Mouse (Mus musculus): ENCODE results near the gene Emilin1.

Gene Emilin1

DNA sequence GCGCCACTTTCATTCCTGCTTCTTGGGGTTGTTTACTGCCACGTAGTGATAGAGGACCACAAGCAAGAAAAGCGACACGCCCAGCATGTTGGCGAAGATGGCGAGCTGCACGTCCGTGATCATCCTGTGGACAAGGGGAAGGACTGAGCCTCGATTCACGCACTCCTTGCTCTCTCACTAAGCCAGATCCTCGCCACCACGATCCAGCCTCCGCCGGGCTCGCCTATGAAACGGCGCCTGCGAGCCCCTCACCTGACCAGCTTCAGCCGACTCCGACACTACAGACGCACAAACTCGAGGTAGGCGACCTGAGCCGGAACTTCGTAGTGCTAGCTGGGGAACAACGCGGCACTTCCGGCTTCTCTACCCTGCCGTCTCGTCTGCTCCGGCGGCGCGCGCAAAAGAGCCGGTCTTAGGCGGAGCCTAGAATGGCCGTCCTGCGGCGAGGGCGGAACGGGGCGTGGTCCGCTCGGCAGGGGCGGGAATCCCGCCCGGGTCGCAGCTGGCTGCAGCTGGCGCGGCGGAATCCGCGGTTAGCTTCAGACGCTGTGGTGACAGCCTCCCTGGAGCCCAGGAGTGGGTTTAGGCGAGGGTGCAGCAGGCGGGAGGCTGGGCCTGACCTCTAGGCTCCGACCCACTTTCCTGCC is 5.7 kb upstream of the Emilin1 start, which contains the start of gene Ost4:
Ost4 (minus strand) TSS at position 376 of the 647 bp plus-strand sequence.
- peak; percentile 98 to 99 for DNase-seq (ENCODE audit: inconsistent age in 2 of 2, low spot score in 1 of 2)

DNA sequence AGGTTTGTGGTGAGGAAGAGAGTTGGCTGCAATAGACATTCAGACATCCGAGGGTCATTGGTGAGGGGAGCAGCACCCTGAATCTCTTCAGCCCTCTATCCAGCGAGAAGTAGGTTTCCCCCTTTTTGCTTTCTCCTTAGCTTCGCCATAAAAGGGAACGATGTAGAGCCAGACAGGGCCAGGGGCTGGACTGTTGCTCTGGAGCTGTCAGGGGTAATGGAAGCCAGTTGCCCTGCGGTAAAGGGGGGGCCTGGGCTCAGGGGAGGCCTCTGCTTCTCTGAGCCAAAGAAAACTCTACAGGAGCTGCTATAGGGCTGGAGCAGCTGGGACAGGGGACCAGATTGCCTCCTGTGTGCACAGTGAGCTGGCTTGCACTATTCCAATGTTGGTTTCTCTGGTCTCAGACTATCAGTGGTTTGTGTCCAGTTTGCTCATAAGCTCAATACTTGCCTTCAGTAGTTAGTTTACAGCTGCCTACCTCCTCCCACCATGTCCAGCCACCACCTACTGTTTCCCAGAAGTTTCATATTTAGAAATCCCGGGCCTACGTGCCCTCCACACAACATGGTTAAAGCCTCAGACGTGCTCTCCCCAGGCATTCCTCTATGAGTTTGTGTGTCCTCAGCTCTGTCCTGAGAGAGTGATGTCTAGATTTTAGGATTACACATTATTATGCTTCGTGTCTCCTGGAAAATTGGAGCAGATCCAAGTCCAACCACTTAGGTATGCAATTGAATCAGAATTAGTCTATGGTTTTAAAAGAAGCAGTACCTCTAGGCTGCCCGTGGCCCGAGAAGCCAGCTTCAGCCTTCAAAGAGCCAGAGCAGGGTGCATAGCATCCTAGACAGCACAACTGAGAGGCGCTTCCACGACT is 4.5 kb upstream of the Emilin1 start:
- peak; percentile 36 to 60 for DNase-seq (ENCODE audit: inconsistent age in 2 of 2, low spot score in 1 of 2)

DNA sequence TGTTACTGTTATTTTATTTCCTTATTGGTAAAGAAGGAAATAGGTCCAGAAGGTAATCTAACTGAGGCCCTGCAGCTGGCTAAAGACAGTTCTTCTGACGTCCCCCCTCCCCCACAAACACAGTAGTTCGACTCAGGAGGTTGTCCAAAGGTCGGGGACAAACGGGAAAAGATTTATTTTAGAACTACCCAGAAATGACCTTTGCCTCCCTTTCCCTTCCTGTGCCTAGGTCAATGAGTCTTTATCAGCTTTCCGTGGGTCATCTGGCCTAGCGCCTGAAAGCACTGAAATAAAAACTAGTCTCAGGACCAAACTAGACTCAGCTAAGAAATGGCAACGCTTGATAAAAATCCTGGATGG is 3.9 kb upstream of the Emilin1 start:
- DNase-seq (ENCODE audit: inconsistent age in 2 of 2, low spot score in 1 of 2) = peak; percentile 40 to 78

DNA sequence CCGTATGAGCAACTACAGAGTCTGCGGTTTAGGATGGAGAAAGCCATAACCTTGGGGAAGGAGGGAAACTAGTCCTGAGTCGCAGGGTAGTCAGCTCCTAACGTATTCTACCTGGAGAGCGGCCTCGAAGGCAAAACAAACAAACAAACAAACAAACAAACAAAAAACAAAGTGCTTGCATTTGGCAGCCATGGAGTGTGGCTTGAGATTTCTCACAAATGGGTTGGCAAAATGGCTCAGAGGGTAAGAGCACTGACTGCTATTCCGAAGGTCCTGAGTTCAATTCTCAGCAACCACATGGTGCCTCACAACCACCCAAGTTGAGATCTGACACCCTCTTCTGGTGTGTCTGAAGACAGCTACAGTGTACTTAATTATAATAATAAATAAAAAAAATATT is 3.3 kb upstream of the Emilin1 start:
- no peak for DNase-seq (ENCODE audit: inconsistent age in 2 of 2, low spot score in 1 of 2)

DNA sequence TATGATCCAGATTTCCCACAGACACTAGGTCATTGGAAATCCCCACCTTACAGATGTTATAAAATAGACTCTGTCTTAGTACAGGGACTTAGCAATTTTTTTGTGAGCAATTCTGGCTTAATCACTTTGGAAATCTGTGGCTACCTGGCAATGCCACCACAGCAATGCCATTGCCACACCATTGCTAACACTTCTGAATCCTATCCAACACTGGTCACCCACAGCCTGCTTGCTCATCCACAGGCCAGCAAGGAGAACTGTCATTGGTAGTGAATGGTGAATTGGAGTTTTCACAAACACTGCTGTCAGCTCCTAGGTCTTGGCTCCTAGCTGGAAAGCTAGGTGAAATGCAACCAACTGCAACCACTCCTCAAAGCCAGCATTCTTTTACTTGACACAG is 2.7 kb upstream of the Emilin1 start:
- no peak for DNase-seq (ENCODE audit: inconsistent age in 2 of 2, low spot score in 1 of 2)

DNA sequence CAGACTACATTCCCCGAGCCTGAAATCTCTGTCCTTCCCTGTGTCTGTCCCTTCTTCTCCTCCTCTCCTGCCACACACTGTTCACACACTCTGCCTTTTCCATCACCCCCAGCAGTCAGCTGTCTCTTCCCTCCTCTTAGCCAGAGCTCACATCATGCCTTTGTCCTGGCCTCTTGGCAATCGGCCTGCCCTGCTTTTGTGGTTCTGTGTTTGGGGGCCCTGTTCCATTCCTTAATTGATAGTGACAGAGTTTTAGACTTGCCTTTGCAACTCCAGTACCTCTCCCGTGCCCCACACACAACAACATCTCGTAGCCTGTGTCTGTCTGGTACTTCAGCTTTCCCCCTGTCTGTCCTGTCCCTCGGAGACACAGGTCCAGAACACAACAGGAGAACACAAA is 1.0 kb upstream of the Emilin1 start:
- no peak for DNase-seq (ENCODE audit: inconsistent age in 2 of 2, low spot score in 1 of 2)

DNA sequence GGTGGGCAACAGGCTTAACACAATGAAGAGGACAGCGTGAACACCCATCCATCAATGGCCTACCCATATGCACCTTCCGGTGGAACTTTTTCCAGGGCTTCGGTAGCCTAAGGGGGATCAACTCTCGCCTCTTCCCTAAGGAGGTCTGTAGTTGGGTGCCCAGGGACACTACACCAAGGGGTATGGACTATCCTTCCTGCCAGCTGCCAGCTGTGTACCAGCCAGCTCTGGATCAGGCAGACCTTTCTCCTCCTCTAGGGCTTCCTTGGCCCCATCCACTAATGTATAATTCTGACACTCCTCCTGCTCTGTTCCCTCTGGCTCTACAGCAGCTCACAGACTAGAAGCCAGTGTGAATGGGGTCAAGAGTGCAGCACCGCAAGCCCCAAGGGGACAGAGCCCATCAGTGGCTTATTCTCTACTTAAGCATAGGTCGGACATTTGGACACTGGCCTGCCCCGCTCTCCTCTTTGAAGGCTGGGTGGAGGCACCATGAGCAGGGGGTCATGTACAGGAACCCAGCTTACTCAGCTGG is 966 bp downstream of the Emilin1 start:
- DNase-seq (ENCODE audit: inconsistent age in 2 of 2, low spot score in 1 of 2) = no peak

DNA sequence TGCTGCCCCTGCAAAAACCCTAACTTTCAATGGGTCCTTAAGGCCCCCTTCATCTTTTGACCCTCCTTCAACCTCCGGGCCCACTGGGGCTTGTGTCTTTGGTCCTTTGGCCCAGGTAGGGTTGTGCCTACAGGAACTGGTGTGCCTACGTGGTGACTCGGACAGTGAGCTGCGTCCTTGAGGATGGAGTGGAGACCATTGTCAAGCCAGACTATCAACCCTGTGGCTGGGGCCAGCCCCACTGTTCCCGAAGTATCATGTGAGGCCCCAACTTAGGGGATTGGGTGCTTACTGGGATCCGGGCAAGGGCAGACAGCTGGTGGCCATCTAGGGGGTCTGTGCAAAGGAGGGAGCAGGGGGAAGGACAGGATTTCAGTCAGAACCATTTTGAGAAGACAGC is 1.6 kb downstream of the Emilin1 start:
- peak in 1 of 2 experiments; percentile 31 for DNase-seq (ENCODE audit: inconsistent age in 2 of 2, low spot score in 1 of 2)

DNA sequence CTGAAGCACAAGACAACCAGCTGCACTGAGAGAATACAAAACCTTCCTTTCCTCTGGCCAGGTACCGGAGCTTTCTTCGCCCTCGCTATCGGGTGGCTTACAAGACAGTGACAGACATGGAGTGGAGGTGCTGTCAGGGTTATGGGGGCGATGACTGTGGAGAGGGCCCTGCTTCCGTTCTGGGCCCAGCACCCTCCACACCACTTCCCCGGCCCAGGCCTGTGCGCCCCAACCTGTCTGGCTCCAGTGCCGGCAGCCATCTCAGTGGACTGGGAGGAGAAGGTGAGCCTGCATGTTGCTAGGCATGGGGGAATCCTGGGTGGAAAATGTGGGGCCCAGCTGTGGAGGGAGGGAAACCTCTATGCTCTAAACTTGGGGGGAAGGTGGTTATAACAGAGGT is 2.3 kb downstream of the Emilin1 start:
- peak in 1 of 2 experiments; percentile 60 for DNase-seq (ENCODE audit: inconsistent age in 2 of 2, low spot score in 1 of 2)

DNA sequence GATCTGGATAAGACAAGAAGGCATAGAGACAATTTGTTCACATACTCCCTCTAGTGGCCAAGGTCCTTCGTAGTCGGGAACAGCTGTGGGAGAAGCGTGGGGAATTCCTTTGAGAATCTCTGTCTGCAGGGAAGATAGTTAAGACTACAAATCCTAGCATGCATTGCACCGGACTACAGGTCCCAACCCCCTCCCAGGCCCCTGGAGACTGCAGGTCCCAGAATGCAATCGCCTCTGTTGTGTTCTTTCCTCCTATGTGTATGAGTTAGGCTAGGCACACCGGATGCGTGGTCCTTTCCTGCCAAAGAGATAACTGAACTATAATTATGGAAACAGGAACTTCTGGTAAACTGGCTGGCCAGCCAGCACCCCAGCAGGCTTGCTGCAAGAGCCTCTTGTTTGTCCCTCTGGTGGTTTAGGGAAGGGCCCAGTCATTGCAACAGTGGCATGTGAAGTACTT is 2.8 kb downstream of the Emilin1 start:
- DNase-seq (ENCODE audit: inconsistent age in 2 of 2, low spot score in 1 of 2) = peak; percentile 93 to 97

DNA sequence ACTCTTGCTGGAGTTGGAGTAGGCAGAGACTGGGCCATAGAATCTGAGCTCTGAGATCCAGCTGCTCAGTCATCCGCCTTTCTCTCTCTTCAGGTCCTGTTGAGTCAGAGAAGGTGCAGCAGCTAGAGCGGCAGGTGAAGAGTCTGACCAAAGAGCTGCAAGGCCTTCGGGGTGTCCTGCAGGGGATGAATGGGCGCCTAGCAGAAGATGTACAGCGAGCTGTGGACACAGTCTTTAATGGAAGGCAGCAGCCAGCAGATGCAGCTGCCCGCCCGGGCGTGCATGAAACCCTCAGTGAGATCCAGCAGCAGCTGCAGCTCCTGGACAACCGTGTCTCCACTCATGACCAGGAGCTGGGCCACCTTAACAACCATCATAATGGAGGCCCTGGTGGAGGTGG is 3.6 kb downstream of the Emilin1 start:
- peak; percentile 39 to 42 for DNase-seq (ENCODE audit: inconsistent age in 2 of 2, low spot score in 1 of 2)

DNA sequence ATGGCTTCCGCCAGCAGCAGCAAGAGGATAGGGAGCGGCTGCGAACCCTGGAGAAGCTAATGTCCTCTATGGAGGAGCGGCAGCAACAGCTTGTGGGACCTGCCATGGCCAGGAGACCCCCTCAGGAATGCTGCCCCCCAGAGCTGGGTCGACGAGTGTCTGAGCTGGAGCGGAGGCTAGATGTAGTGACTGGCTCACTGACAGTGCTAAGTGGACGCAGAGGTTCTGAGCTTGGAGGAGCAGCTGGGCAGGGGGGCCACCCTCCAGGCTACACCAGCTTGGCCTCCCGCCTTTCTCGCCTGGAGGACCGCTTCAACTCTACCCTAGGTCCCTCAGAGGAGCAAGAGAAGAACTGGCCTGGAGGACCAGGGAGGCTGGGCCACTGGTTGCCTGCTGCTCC is 4.1 kb downstream of the Emilin1 start:
- peak in 1 of 2 experiments; percentile 45 for DNase-seq (ENCODE audit: inconsistent age in 2 of 2, low spot score in 1 of 2)

DNA sequence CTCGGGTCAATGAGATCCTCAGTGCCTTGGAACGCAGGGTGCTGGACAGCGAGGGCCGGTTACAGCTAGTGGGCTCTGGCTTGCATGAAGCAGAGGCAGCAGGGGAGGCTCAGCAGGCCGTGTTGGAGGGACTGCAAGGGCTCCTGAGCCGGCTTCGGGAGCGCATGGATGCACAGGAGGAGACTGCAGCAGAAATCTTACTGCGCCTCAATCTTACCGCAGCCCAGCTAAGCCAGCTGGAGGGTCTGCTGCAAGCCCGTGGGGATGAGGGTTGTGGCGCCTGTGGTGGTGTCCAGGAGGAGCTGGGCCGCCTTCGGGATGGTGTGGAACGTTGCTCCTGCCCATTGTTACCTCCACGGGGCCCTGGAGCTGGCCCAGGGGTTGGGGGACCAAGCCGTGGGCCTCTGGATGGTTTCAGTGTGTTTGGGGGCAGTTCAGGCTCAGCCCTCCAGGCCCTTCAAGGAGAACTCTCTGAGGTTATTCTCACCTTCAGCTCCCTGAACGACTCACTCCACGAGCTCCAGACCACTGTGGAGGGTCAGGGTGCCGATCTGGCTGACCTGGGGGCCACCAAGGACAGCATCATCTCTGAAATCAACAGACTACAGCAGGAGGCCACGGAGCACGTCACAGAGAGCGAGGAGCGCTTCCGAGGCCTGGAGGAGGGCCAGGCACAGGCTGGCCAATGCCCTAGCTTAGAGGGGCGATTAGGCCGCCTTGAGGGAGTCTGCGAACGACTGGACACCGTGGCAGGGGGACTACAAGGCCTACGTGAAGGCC is 4.9 kb downstream of the Emilin1 start:
- DNase-seq (ENCODE audit: inconsistent age in 2 of 2, low spot score in 1 of 2) = no peak

DNA sequence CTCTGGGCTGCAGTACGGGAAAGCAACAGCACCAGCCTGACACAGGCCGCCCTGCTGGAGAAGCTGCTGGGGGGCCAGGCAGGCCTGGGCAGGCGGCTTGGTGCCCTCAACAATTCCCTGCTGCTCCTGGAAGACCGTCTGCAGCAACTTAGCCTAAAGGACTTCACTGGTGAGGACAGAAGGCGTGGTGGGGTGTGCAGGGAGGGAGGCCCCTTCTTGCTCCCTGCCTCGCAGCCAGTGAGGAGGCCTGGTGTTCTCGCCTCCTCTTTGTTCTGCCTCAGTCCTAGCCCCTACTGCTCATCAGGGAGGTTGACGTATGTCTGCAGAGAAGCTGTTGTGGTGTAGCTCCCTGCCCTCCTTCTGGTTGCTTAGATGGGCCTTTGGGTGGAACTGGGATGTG is 5.5 kb downstream of the Emilin1 start:
- no peak for DNase-seq (ENCODE audit: inconsistent age in 2 of 2, low spot score in 1 of 2)

DNA sequence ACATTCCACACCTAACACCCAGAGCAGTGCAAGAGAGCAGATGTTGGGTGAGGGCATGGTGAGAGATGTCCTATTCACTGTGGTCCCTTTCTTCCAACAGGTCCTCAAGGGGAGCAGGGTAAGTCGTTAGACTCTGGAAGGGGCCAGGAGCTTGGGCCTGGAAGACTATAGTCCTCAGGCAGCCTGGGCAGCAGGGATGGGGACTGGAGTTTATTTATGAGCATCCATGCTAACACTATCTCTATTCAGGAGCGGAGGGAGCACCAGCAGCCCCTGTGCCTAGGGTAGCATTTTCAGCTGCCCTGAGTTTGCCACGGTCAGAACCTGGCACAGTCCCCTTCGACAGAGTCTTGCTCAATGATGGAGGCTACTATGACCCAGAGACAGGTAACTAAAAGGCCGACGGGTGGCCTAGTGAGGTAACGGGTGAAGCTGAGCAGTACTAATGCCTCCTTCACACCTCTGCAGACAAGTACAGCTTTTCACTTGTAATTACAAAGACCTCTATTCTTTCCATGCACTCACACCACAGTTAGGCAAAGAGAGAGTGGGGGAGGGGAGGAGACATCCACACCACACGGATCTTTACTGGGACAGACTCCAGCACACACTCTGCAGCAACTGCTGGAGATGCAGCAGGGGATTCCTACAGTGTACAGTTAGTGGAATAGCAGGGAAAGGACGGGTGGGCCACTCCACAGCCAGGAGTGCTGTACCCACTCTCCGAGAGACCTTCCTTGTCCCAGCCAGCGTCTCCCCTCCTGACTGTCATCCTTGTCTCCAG is 6.8 kb downstream of the Emilin1 start:
- peak in 1 of 2 experiments; percentile 42 for DNase-seq (ENCODE audit: inconsistent age in 2 of 2, low spot score in 1 of 2)

DNA sequence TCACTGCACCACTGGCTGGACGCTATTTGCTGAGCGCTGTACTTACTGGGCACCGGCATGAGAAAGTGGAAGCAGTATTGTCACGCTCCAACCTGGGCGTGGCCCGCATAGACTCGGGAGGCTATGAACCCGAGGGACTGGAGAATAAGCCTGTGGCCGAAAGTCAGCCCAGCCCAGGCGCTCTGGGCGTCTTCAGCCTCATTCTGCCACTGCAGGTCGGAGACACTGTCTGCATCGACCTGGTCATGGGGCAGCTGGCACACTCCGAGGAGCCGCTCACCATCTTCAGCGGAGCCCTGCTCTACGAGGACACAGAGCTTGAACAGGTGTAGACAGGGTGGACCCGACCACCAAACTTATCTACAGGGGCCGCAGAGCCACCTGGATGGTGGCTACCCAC is 7.4 kb downstream of the Emilin1 start:
- DNase-seq (ENCODE audit: inconsistent age in 2 of 2, low spot score in 1 of 2) = peak in 1 of 2 experiments; percentile 61

DNA sequence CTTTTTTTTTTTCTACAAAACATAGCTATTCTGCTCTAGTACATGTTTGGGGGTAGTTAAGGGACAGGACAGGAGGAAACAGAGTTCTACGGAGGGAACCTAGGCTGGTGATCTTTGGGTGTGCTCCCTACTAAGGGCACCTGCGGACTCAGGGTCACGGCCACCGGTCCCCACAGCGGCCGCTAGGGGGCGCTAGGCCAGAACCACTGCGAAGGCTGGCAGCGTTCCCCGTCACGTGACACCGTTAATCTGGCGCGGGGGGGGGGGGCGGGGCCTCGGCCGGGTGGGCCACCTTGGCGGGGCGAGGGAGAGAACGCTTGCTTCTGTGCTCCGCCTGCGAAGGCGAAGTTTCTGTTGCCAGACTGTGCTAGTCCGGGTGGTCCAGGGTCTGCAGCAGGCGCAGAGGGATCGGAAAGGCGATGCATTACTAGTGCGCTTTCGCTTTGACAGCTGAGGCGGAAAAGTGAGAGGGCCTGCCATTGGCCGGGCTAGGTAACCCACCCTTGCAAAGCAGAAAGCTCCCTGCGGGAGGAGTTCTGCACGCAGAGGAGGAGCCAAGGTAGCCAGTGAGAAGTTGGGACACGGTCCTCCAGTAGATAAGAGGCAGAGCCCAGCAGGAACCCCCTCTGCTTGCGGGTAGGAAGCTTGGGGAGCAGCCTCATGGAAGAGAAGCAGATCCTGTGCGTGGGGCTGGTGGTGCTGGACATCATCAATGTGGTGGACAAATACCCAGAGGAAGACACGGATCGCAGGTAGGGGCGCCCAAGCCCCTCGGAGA is 8.2 kb downstream of the Emilin1 start, which contains the start of gene Khk:
Khk (plus strand) TSS at position 176 of the 778 bp plus-strand sequence.
- DNase-seq (ENCODE audit: inconsistent age in 2 of 2, low spot score in 1 of 2) = peak; percentile 90 to 97

DNA sequence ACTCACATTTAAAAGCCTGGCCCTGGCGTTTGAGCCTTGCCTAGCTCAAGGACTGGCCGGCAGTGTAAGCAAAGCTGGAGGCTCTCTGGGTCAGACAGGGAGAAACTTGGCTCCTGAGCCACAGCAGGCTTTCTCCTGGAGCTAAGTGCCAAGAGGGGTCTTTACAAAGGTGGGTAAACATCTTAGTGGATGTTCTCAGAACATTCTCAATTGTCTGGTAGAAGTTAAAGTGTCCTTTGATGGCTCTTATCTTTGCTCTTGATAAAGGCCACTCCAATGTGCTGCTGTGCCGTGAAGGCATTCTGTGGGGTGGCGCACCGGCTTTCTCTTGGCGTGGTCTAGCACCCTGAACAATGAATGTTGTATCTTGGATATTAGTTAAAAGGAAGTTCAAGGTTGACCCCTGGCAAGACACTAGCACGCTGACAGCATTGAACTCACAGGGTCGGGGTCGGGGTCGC is 9.4 kb downstream of the Emilin1 start:
- DNase-seq (ENCODE audit: inconsistent age in 2 of 2, low spot score in 1 of 2) = peak in 1 of 2 experiments; percentile 76

DNA sequence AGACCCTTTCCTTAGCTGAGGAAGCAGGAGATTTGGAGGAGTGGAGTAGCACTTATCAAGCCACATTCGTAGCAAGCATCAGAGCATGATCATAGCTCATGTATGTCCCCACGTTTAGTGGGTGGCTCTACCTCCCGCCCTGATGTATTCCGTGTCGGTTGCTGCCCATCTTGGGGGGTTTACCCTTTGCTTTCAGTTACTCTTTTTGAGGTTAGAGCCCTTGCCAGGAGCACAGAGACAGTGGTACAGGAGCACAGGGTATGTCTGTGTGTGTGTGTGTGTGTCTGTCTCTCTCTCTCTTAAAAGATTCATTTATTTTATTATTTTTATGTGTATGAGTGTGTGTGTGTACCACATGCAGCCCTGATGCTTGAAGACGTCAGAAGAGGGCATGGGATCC is 9.9 kb downstream of the Emilin1 start:
- DNase-seq (ENCODE audit: inconsistent age in 2 of 2, low spot score in 1 of 2) = no peak
